Mouse (Mus musculus): Measurements from ENCODE around the gene Gimap8. TPM values are rescaled to one million over a fixed set of nuclear protein-coding genes. Genes with fewer than 3 reads are reported as not detected.
A peak's percentile ranks its signal among the peaks of the same experiment; 100 is the strongest.

Gimap8 gene
- polyA plus RNA-seq, 1 experiment from 2014 or later = 1.8 TPM

- 82% methylated on average over 6 of the region's 6 CpGs for WGBS
- H3K4me3 ChIP-seq (replicated peaks; ENCODE audit: low read length) = no peak overlapping the region
- H3K4me2 ChIP-seq (ENCODE audit: low read depth, low read length) = no peak overlapping the region
- no peak overlapping the region for H3K9ac ChIP-seq (ENCODE audit: low read length)
- no peaks in the 10 kb centered on the region for H3K27me3 ChIP-seq (ENCODE audit: control insufficient read depth, insufficient read depth, low read length)
- no peak overlapping the region for H3K27ac ChIP-seq (ENCODE audit: low read length)
- no peak for ATAC-seq (ENCODE audit: insufficient read depth, low FRiP score)
- no peaks in the 10 kb centered on the region; the same call in 1 of the 2 replicates for H3K9me3 ChIP-seq (replicated peaks; ENCODE audit: control insufficient read depth, low read length)
- no peaks in the 10 kb centered on the region for H3K36me3 ChIP-seq (ENCODE audit: control insufficient read depth, insufficient read depth, low read length)
- no peaks in the 10 kb centered on the region for H3K4me1 ChIP-seq (ENCODE audit: control insufficient read depth, insufficient read depth, low read length)
Measured at GRCm38 (mm10) chr6:48692962-48693361, 45.9 kb downstream of the Gimap8 start.

GRCm38 (mm10) chr6:48696830-48697554 is 50.0 kb downstream of the Gimap8 start:
- ATAC-seq (ENCODE audit: insufficient read depth, low FRiP score) = no peak

GRCm38 (mm10) chr6:48697555-48697930 is 50.5 kb downstream of the Gimap8 start:
- no peak for ATAC-seq (ENCODE audit: insufficient read depth, low FRiP score)
- Histone ChIP-seq H3K27ac (ENCODE audit: low read length) (no peak overlapping the region), H3K4me2 (ENCODE audit: low read depth, low read length) (no peak overlapping the region)

More at GRCm38 (mm10) chr6:48696830-48697554, 50.0 kb downstream of the Gimap8 start:
- Histone ChIP-seq H3K4me1 (ENCODE audit: control insufficient read depth, insufficient read depth, low read length) (no peaks in the 10 kb centered on the region; the same call in 1 of the 2 replicates), H3K36me3 (ENCODE audit: control insufficient read depth, insufficient read depth, low read length) (no peaks in the 10 kb centered on the region), H3K9ac (ENCODE audit: low read length) (no peak overlapping the region), H3K27ac (ENCODE audit: low read length) (no peak overlapping the region), H3K4me3 (replicated peaks; ENCODE audit: low read length) (no peak overlapping the region), H3K4me2 (ENCODE audit: low read depth, low read length) (no peak overlapping the region), H3K27me3 (ENCODE audit: control insufficient read depth, insufficient read depth, low read length) (no peaks in the 10 kb centered on the region), H3K9me3 (replicated peaks; ENCODE audit: control insufficient read depth, low read length) (no peaks in the 10 kb centered on the region; the same call in 1 of the 2 replicates)
- WGBS = 78% methylated on average over 4 of the region's 4 CpGs

GRCm38 (mm10) chr6:48698066-48698856 is 51.2 kb downstream of the Gimap8 start:
- H3K27ac ChIP-seq (ENCODE audit: low read length) = no peak overlapping the region; the same call in 1 of the 2 replicates
- H3K9me3 ChIP-seq (replicated peaks; ENCODE audit: control insufficient read depth, low read length) = no peaks in the 10 kb centered on the region; the same call in 1 of the 2 replicates
- H3K36me3 ChIP-seq (ENCODE audit: control insufficient read depth, insufficient read depth, low read length) = no peaks in the 10 kb centered on the region
- ATAC-seq (ENCODE audit: insufficient read depth, low FRiP score) = no peak
- no peaks in the 10 kb centered on the region; the same call in 1 of the 2 replicates for H3K4me1 ChIP-seq (ENCODE audit: control insufficient read depth, insufficient read depth, low read length)
- WGBS = 77% methylated on average over 7 of the region's 7 CpGs
- H3K9ac ChIP-seq (ENCODE audit: low read length) = no peak overlapping the region
- H3K4me2 ChIP-seq (ENCODE audit: low read depth, low read length) = no peak overlapping the region
- H3K27me3 ChIP-seq (ENCODE audit: control insufficient read depth, insufficient read depth, low read length) = no peaks in the 10 kb centered on the region
- H3K4me3 ChIP-seq (replicated peaks; ENCODE audit: low read length) = no peak overlapping the region

More at GRCm38 (mm10) chr6:48697555-48697930, 50.5 kb downstream of the Gimap8 start:
- no peaks in the 10 kb centered on the region for H3K27me3 ChIP-seq (ENCODE audit: control insufficient read depth, insufficient read depth, low read length)
- WGBS = 39% methylated on average over 1 of the region's 1 CpGs
- no peaks in the 10 kb centered on the region for H3K36me3 ChIP-seq (ENCODE audit: control insufficient read depth, insufficient read depth, low read length)
- H3K9ac ChIP-seq (ENCODE audit: low read length) = no peak overlapping the region
- no peaks in the 10 kb centered on the region; the same call in 1 of the 2 replicates for H3K9me3 ChIP-seq (replicated peaks; ENCODE audit: control insufficient read depth, low read length)
- H3K4me3 ChIP-seq (replicated peaks; ENCODE audit: low read length) = no peak overlapping the region
- no peaks in the 10 kb centered on the region; the same call in 1 of the 2 replicates for H3K4me1 ChIP-seq (ENCODE audit: control insufficient read depth, insufficient read depth, low read length)

- no peak for ATAC-seq (ENCODE audit: insufficient read depth, low FRiP score)
Measured at GRCm38 (mm10) chr6:48698888-48699287, 51.9 kb downstream of the Gimap8 start.

GRCm38 (mm10) chr6:48700251-48701075 is 53.4 kb downstream of the Gimap8 start:
- peak overlapping the region; percentile 16; the same call in 1 of the 2 replicates for H3K27ac ChIP-seq (ENCODE audit: low read length)
- 48% methylated on average over 5 of the region's 5 CpGs for WGBS

More at GRCm38 (mm10) chr6:48698888-48699287, 51.9 kb downstream of the Gimap8 start:
- Histone ChIP-seq H3K9ac (ENCODE audit: low read length) (no peak overlapping the region), H3K4me3 (replicated peaks; ENCODE audit: low read length) (no peak overlapping the region), H3K27ac (ENCODE audit: low read length) (no peak overlapping the region), H3K9me3 (replicated peaks; ENCODE audit: control insufficient read depth, low read length) (no peaks in the 10 kb centered on the region; the same call in 1 of the 2 replicates), H3K27me3 (ENCODE audit: control insufficient read depth, insufficient read depth, low read length) (no peaks in the 10 kb centered on the region), H3K4me2 (ENCODE audit: low read depth, low read length) (no peak overlapping the region), H3K36me3 (ENCODE audit: control insufficient read depth, insufficient read depth, low read length) (no peaks in the 10 kb centered on the region), H3K4me1 (ENCODE audit: control insufficient read depth, insufficient read depth, low read length) (no peaks in the 10 kb centered on the region; the same call in 1 of the 2 replicates)
- 71% methylated on average over 3 of the region's 3 CpGs for WGBS

GRCm38 (mm10) chr6:48702146-48702545 is 55.1 kb downstream of the Gimap8 start:
- Histone ChIP-seq H3K4me1 (ENCODE audit: control insufficient read depth, insufficient read depth, low read length) (no peaks in the 10 kb centered on the region; the same call in 1 of the 2 replicates), H3K4me2 (ENCODE audit: low read depth, low read length) (no peak overlapping the region), H3K4me3 (replicated peaks; ENCODE audit: low read length) (no peak overlapping the region), H3K36me3 (ENCODE audit: control insufficient read depth, insufficient read depth, low read length) (no peaks in the 10 kb centered on the region), H3K27ac (ENCODE audit: low read length) (no peak overlapping the region), H3K27me3 (ENCODE audit: control insufficient read depth, insufficient read depth, low read length) (no peaks in the 10 kb centered on the region), H3K9ac (ENCODE audit: low read length) (no peak overlapping the region), H3K9me3 (replicated peaks; ENCODE audit: control insufficient read depth, low read length) (no peaks in the 10 kb centered on the region)
- WGBS = 81% methylated on average over 7 of the region's 7 CpGs
- ATAC-seq (ENCODE audit: insufficient read depth, low FRiP score) = no peak

More at GRCm38 (mm10) chr6:48700251-48701075, 53.4 kb downstream of the Gimap8 start:
- H3K4me3 ChIP-seq (replicated peaks; ENCODE audit: low read length) = no peak overlapping the region
- H3K9ac ChIP-seq (ENCODE audit: low read length) = no peak overlapping the region
- H3K4me1 ChIP-seq (ENCODE audit: control insufficient read depth, insufficient read depth, low read length) = no peaks in the 10 kb centered on the region; the same call in 1 of the 2 replicates
- no peaks in the 10 kb centered on the region for H3K9me3 ChIP-seq (replicated peaks; ENCODE audit: control insufficient read depth, low read length)
- ATAC-seq (ENCODE audit: insufficient read depth, low FRiP score) = no peak
- no peak overlapping the region for H3K4me2 ChIP-seq (ENCODE audit: low read depth, low read length)
- no peaks in the 10 kb centered on the region for H3K27me3 ChIP-seq (ENCODE audit: control insufficient read depth, insufficient read depth, low read length)
- H3K36me3 ChIP-seq (ENCODE audit: control insufficient read depth, insufficient read depth, low read length) = no peaks in the 10 kb centered on the region

- H3K4me2 ChIP-seq (ENCODE audit: low read depth, low read length) = no peak overlapping the region
- H3K27me3 ChIP-seq (ENCODE audit: control insufficient read depth, insufficient read depth, low read length) = no peaks in the 10 kb centered on the region
- 69% methylated on average over 5 of the region's 5 CpGs for WGBS
- ATAC-seq (ENCODE audit: insufficient read depth, low FRiP score) = no peak
- H3K4me3 ChIP-seq (replicated peaks; ENCODE audit: low read length) = no peak overlapping the region
- no peak overlapping the region for H3K9ac ChIP-seq (ENCODE audit: low read length)
- no peaks in the 10 kb centered on the region for H3K9me3 ChIP-seq (replicated peaks; ENCODE audit: control insufficient read depth, low read length)
- H3K4me1 ChIP-seq (ENCODE audit: control insufficient read depth, insufficient read depth, low read length) = no peaks in the 10 kb centered on the region; the same call in 1 of the 2 replicates
- no peaks in the 10 kb centered on the region for H3K36me3 ChIP-seq (ENCODE audit: control insufficient read depth, insufficient read depth, low read length)
- 0 out of 2 replicates have a peak overlapping the region, but pooled peaks have one; percentile 15 for H3K27ac ChIP-seq (ENCODE audit: low read length)
Measured at GRCm38 (mm10) chr6:48702601-48703000, 55.6 kb downstream of the Gimap8 start.

Measured in stomach, embryonic 16.5 days (tissue).